Mouse (Mus musculus) midbrain, postnatal 0 days (tissue): ENCODE measurements around the gene Rab42. TPM values are rescaled to one million over a fixed set of nuclear protein-coding genes. Genes with fewer than 3 reads are reported as not detected.

Source experiments
- ATAC-seq: fragments of 200-750 bp; cut with Nextera tagmentation; 2 replicates; pipeline ENCODE4 v1.8.0; 2017; ENCODE audit warnings: moderate number of reproducible peaks, mild to moderate bottlenecking, moderate TSS enrichment, moderate library complexity; ENCODE audit not compliant: low FRiP score
- DNase-seq: peaks from one replicate; pipeline ENCODE4 v3.0.0-alpha.2; 2015; ENCODE audit warnings: low spot score
- H3K27ac ChIP-seq: fragments of 300-500 bp; sonication (generic); 2 replicates; pipeline ENCODE4 v1.5.1; 2014; ENCODE audit warnings: low read depth, mild to moderate bottlenecking, low read length, mixed read lengths
- H3K27me3 ChIP-seq: fragments of 300-500 bp; sonication (generic); 2 replicates; pipeline ENCODE4 v1.6.1; 2014; ENCODE audit warnings: low read length, control low read depth, mixed read lengths; ENCODE audit not compliant: insufficient read depth
- H3K36me3 ChIP-seq: fragments of 300-500 bp; sonication (generic); 2 replicates; pipeline ENCODE4 v1.6.1; 2014; ENCODE audit warnings: low read length, control low read depth, mixed read lengths; ENCODE audit not compliant: insufficient read depth
- H3K4me1 ChIP-seq: fragments of 300-500 bp; sonication (generic); 2 replicates; pipeline ENCODE4 v1.6.1; 2014; ENCODE audit warnings: mild to moderate bottlenecking, control low read depth, antibody characterized with exemption, low read length, mixed read lengths; ENCODE audit not compliant: insufficient read depth
- H3K4me2 ChIP-seq: fragments of 300-500 bp; sonication (generic); 2 replicates; pipeline ENCODE4 v1.6.1; 2014; ENCODE audit warnings: low read depth, mild to moderate bottlenecking, low read length, mixed read lengths; ENCODE audit not compliant: poor library complexity, severe bottlenecking
- H3K4me3 ChIP-seq: fragments of 300-500 bp; sonication (generic); 2 replicates; pipeline ENCODE4 v1.5.1; 2014; ENCODE audit warnings: low read depth, mild to moderate bottlenecking, low read length, moderate library complexity
- H3K9ac ChIP-seq: fragments of 300-500 bp; sonication (generic); replicated peaks from 2 replicates; pipeline ENCODE4 v1.6.1; 2014; ENCODE audit warnings: mild to moderate bottlenecking, low read length, moderate library complexity, mixed read lengths; ENCODE audit not compliant: poor library complexity, severe bottlenecking
- H3K9me3 ChIP-seq: fragments of 300-500 bp; sonication (generic); 2 replicates; pipeline ENCODE4 v1.6.1; 2016; ENCODE audit warnings: low read length, control low read depth
- CTCF ChIP-seq: IDR thresholded peaks from 2 replicates; pipeline ENCODE4 v1.5.1; 2016; ENCODE audit warnings: antibody characterized with exemption, mild to moderate bottlenecking
- WGBS: fragments of 180-500 bp; shearing (Covaris S2); extraction: QIAGEN DNeasy Blood & Tissue Kit; methylation state at CpG from one replicate; pipeline ENCODE4 v1.1.7; 2014; 5-methylcytosine and 5-hydroxymethylcytosine counted together
- polyA plus RNA-seq: library from polyadenylated mRNA; unstranded; fragments of >200 nt; fragmentation: Nextera tagmentation; extraction: Ambion mirVana; gene quantifications from 2 replicates; pipeline ENCODE4 v1.2.1, GENCODE M21; 2015
- total RNA-seq: library from RNA; depleted of rRNA; stranded (reverse); fragments of >200 nt; gene quantifications from 2 replicates; pipeline ENCODE4 v1.2.3, GENCODE M21; 2014

Rab42 gene
- total and polyA plus RNA-seq, 2 experiments from 2014 or later = 3.3 to 4.2 TPM

DNA sequence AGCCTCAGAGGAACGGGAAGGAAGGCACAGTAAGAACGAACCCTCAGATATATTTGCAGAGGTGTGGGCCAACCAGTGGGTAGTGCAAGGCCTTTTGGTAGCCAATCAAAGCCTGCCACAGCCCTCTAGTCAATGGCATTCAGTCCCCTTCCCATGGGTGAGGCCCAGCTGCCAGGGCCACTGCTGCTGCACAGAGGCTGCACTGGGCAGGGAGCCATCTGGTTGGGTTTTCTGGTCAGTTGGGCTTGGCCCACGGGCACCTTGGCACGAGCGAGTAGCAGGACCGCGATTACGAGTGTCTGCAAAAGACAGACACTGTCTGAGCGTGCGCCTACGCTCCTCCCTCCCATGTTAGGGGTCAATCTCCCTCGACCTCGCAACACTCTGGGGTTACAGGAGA lies 35.8 kb upstream of the Rab42 start:
- no peak for TF ChIP-seq CTCF
- no peaks in the 10 kb centered on the region for H3K27me3 ChIP-seq
- H3K36me3 ChIP-seq = peaks cover 22% of the 10 kb centered on the region; the same call in 1 of the 2 replicates
- DNase-seq (peak; percentile 64), ATAC-seq (0 out of 2 replicates have a peak, but pooled peaks have one; percentile 20)
- WGBS = 89% methylated on average over 13 of the region's 13 CpGs
- no peaks in the 10 kb centered on the region for H3K9me3 ChIP-seq
- no peak overlapping the region for H3K4me3 ChIP-seq
- H3K4me1 ChIP-seq = no peaks in the 10 kb centered on the region
- H3K9ac ChIP-seq = no peak overlapping the region
- H3K27ac ChIP-seq = no peak overlapping the region
- H3K4me2 ChIP-seq = no peak overlapping the region

DNA sequence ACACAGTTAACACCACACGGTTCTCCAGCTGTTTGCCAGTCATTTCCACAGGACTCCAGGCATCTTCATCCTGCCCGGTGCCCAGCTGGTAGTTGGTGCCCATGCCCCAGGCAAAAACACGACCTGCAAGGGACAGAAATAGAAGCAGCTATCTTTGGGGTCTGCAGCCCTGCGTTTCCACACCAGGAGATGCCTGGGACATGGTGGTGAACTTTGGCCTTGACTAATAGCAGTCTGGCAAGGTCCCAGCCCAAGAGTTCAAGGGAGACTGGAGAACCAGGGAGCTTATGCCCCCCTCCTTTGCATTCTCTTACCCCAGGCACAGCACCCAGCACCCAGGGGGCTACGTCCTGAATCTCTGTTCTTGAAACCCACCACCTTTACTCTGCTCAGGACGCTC lies 29.7 kb upstream of the Rab42 start:
- Histone ChIP-seq H3K4me2 (no peak overlapping the region), H3K9me3 (no peaks in the 10 kb centered on the region), H3K4me3 (no peak overlapping the region), H3K9ac (no peak overlapping the region), H3K27ac (no peak overlapping the region), H3K36me3 (peaks cover 25% of the 10 kb centered on the region), H3K27me3 (no peaks in the 10 kb centered on the region), H3K4me1 (peaks cover 9% of the 10 kb centered on the region)
- TF ChIP-seq CTCF = no peak
- 92% methylated on average over 6 of the region's 6 CpGs for WGBS
- DNase-seq (no peak), ATAC-seq (no peak)

DNA sequence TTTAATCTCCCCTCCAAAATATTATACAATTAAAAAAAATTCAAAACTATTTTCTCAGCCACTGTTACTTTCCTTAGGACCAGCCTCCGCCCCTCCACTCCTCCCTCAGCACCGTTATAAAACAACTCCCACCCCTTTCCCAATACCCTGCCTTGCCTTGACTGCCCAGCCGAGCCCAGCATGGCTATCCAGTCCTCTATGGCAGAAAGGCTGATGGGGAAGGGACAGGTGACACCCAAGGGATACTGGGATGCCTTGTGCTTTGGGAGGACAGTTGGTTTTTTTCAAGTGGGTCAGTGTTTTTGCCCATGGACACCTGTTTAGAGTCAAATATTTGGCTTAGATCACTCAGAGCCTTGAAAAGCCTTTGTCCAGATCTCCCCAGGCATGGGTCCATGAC lies 28.8 kb upstream of the Rab42 start:
- ATAC-seq = no peak
- H3K4me3 ChIP-seq = no peak overlapping the region
- no peak for DNase-seq
- H3K4me2 ChIP-seq = no peak overlapping the region
- no peaks in the 10 kb centered on the region for H3K9me3 ChIP-seq
- H3K4me1 ChIP-seq = peaks cover 9% of the 10 kb centered on the region
- WGBS = 81% methylated on average over 3 of the region's 3 CpGs
- no peaks in the 10 kb centered on the region for H3K27me3 ChIP-seq
- H3K27ac ChIP-seq = no peak overlapping the region
- no peak overlapping the region for H3K9ac ChIP-seq
- TF ChIP-seq CTCF = no peak
- peaks cover 19% of the 10 kb centered on the region for H3K36me3 ChIP-seq

DNA sequence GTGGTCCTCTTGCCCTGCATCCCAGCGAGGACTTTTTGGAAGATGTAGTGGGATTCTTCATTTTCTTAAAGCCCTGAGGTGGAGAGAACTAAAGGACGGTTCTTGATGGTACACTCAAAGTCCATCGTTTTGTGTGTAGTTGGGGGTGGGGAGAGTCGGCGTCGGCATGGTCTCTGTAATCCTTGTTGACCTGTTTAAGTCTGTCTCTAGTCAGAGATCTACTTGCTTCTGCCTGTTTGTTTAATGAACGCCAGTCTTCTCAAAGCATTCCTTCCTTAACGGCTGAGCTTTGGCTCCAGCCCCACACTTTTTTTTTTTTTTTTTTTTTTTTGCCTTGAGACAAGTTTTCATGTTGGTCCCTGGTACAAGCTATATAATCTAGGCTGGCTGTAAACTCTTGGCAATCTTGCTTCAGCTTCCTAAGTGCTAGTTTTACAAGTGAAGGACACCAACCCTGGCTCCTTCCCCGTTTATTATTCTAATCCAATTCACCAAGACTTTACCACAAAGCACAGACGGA lies 26.7 kb upstream of the Rab42 start:
- 7% methylated on average over 10 of the region's 10 CpGs for WGBS
- Histone ChIP-seq H3K27ac (peak overlapping the region; percentile 70; the same call in 1 of the 2 replicates), H3K4me1 (peaks cover 9% of the 10 kb centered on the region), H3K36me3 (peaks cover 26% of the 10 kb centered on the region), H3K4me3 (peak overlapping the region; percentile 67), H3K27me3 (no peaks in the 10 kb centered on the region), H3K4me2 (peak overlapping the region; percentile 72), H3K9me3 (no peaks in the 10 kb centered on the region), H3K9ac (peak overlapping the region; percentile 86)
- DNase-seq (no peak), ATAC-seq (no peak; the same call in 1 of the 2 replicates)
- no peak for TF ChIP-seq CTCF

DNA sequence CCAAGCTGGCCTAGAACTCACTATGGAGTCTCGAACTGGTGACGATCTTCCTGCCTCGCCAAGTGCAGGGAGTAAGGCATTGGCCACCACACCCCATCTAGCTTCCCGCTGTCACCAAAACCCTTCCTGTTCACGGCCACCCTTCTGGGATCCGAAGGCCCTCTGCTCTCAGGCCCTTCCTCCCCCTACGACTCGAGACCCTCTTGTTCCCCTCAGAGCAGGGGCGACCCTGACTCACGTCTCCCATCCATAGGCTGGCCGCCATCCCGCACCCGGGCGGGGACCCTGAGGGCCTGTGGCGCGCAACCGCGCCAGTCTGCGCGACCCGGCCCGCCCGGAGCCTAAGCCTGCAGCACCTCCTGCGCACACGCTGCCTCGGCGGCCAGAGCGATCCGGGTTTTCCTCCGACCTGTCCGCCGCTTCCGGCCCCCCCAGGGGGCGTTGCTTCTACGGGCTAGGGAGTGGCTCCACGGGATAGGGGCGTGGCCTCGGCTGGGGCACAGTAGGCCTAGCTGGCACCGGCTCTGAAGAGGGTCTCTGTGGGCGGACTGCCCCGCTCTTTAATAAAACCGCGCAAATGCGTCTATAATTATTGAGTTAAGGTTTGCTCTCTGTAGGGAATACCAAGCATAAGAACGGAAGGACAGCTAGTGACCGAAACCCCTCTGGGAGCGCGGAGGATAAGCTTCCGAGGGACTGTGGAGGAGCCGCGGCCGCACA lies 26.1 kb upstream of the Rab42 start, which contains the start of gene Trnau1ap:
TSS of gene Trnau1ap (minus strand) at position 424 of the 720 bp plus-strand sequence.
- Histone ChIP-seq H3K4me2 (peak within 1 kb of the TSS; percentile 72), H3K27ac (peak within 1 kb of the TSS; percentile 70), H3K4me3 (peak within 1 kb of the TSS; percentile 67), H3K9me3 (no peaks in the 10 kb centered on the region), H3K36me3 (peaks cover 29% of the 10 kb centered on the region), H3K27me3 (no peaks in the 10 kb centered on the region), H3K4me1 (peaks cover 9% of the 10 kb centered on the region), H3K9ac (peak within 1 kb of the TSS; percentile 86)
- 1% methylated on average over 52 of the region's 52 CpGs for WGBS
- TF ChIP-seq CTCF = peak; percentile 28; the same call in 1 of the 2 replicates
- DNase-seq (peak; percentile 94), ATAC-seq (peak; percentile 89)

DNA sequence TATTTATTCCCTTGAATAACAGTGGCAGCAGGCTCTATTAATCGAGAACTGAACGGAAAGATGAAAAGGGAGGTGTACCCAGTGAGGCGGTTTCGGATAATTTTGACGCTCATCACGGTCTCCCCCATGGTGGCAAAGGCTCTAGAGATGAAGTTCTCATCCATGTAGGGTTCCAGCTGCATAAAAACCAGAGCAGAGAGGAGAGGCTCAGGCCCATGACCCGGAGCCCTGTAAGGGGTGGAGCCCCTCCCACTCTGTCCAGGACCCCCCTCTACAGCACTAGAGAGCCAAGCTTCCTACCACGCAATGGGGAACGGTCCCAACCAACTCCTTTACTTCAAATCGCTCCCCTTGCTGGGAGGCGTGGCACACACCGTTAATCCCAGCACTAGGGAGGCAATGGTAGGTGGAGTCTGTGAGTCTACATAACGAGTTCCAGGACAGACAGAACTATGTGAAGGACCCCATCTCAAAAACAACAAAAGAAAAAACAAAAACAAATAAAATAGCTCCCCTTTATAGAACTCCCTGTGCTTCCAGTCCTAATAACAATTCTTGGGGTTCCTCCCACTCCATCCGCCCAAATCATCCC lies 25.3 kb upstream of the Rab42 start:
- DNase-seq (no peak), ATAC-seq (no peak)
- Histone ChIP-seq H3K9ac (peak overlapping the region; percentile 86), H3K36me3 (peaks cover 31% of the 10 kb centered on the region), H3K27me3 (no peaks in the 10 kb centered on the region), H3K9me3 (no peaks in the 10 kb centered on the region), H3K4me2 (peak overlapping the region; percentile 72), H3K4me1 (peaks cover 9% of the 10 kb centered on the region), H3K4me3 (peak overlapping the region; percentile 67), H3K27ac (0 out of 2 replicates have a peak overlapping the region, but pooled peaks have one; percentile 70)
- no peak for TF ChIP-seq CTCF
- WGBS = 43% methylated on average over 14 of the region's 14 CpGs
